Comparison of ENCODE assay signal across 10 mouse cellular contexts in the genomic region with DNA sequence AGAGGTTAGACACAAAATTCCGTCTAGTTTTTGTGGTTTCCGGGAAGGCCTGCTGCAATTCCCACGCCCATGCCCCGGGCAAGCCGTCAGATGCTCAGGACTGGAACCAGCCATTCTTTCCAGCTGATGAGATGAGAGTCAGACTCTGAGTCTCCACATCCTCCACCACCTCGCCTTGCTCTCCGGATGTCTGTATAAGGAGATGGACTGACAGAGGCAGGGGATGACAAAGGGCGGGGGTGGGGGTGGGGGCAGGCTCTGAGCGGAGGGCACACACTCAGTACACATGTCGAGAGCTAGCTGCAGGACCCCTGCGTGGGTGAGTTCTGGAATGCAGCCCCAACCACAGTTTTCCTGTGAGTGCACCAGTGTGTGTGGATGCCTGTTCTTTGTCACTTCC. TPM values are rescaled to one million over a fixed set of nuclear protein-coding genes. Genes with fewer than 3 reads are reported as not detected.
DNase-seq lines count a peak whose midpoint lies in the region.
"Had no signal": no experiment of that assay in that cellular context is flagged by ENCODE, and none has a peak within 500 bp of the region (broad histone marks: within the 10 kb centered on the region; RNA-seq: fewer than 3 reads in every experiment).

No protein-coding gene starts in this region.

- H3K9me3 ChIP-seq in embryonic facial prominence, embryonic 10.5 days: no peaks in the 10 kb centered on the region
- H3K9me3 ChIP-seq: liver, embryonic 12.5 days; neural tube, embryonic 12.5 days had no signal

- H3K36me3 ChIP-seq in embryonic facial prominence, embryonic 10.5 days (replicated peaks): no peaks in the 10 kb centered on the region
- H3K36me3 ChIP-seq: liver, embryonic 12.5 days; neural tube, embryonic 12.5 days had no signal

- H3K4me3 ChIP-seq in embryonic facial prominence, embryonic 10.5 days: no peak overlapping the region
- H3K4me3 ChIP-seq: liver, embryonic 12.5 days; neural tube, embryonic 12.5 days had no signal

- peaks cover 12% of the 10 kb centered on the region; the same call in 1 of the 2 replicates for H3K27me3 ChIP-seq in embryonic facial prominence, embryonic 10.5 days (replicated peaks; ENCODE audit: low read depth, poor library complexity, severe bottlenecking)
- H3K27me3 ChIP-seq: neural tube, embryonic 12.5 days had no signal

- peak overlapping the region; percentile 59; the same call in 1 of the 2 replicates for H3K27ac ChIP-seq in embryonic facial prominence, embryonic 10.5 days (replicated peaks)
- H3K27ac ChIP-seq: liver, embryonic 12.5 days; neural tube, embryonic 12.5 days had no signal

- WGBS in embryonic facial prominence, embryonic 10.5 days: 46% methylated on average over 11 of the region's 11 CpGs

- DNase-seq in kidney, postnatal 10 days: peak; percentile 63
- DNase-seq in kidney, adult 9 months: no peak
- DNase-seq in ES-CJ7 (ENCODE audit: low read depth, low spot score): peak; percentile 66
- peak; percentile 38 for DNase-seq in embryonic facial prominence, embryonic 10.5 days (ENCODE audit: low spot score)
- DNase-seq in induced T-regulatory cell, adult 2 months (ENCODE audit: low read depth): peak; percentile 52
- no peak for DNase-seq in layer of hippocampus, postnatal 36 days
- no peak for DNase-seq in embryo, embryonic 10 days (ENCODE audit: low spot score)
- DNase-seq: cerebellum, adult 9-11 months had no signal

- peaks cover 22% of the 10 kb centered on the region for H3K4me1 ChIP-seq in embryonic facial prominence, embryonic 10.5 days
- H3K4me1 ChIP-seq: neural tube, embryonic 12.5 days had no signal

RNA-seq across cellular contexts. Expression of gene Syde2, which starts 57.3 kb away (rescaled TPM):
- polyA plus RNA-seq in embryonic facial prominence, embryonic 10.5 days (2016; fragmentation: Nextera tagmentation; extraction: Ambion mirVana): 1.4 TPM in 2 replicates
- 1 to 10 TPM; 3.6 to 4.0 TPM for total RNA-seq in layer of hippocampus, postnatal 36 days (2021)

Comparison
In these comparisons a context has a peak if more than half of its experiments do, and no peak if none do; other contexts are left out.
1. DNase-seq: peak in kidney, postnatal 10 days (single experiment), ES-CJ7 (single experiment), embryonic facial prominence, embryonic 10.5 days (single experiment) and induced T-regulatory cell, adult 2 months (single experiment); none in kidney, adult 9 months (single experiment), layer of hippocampus, postnatal 36 days (0 of 2) and embryo, embryonic 10 days (single experiment).